Mouse (Mus musculus) cerebellum, adult 2 months (tissue): ENCODE data around the gene Irf2.

Source experiments
- CTCF ChIP-seq: fragments of 200-500 bp; IDR thresholded peaks from 2 replicates; pipeline ENCODE4 v1.5.1; 2011; ENCODE audit warnings: low read depth, mild to moderate bottlenecking, control low read depth, low read length, moderate library complexity, borderline replicate concordance; ENCODE audit not compliant: insufficient read depth
- POLR2A ChIP-seq: fragments of 200-500 bp; IDR thresholded peaks from 2 replicates; pipeline ENCODE4 v1.6.1; 2011; ENCODE audit warnings: low read length, control low read depth, borderline replicate concordance; ENCODE audit not compliant: insufficient read depth

DNA sequence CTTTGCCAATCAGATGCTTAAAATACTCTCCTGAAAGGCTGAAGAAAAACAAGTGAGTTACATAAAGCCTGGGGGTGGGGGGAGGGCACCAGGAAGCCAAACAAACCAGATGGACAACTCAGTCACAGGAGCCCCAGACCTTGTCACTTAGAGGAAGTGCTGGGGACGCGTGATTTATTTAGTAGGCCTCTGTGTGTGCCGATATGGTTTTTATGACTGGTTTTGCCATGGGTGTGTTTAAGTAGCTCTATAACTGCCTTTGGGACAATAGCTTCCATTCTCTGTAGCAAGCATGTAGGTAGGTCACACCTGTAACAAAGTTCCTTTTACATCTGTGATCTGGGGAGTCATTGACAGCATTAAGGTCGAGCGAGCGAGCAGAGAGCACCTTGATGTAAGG is 109.4 kb downstream of the Irf2 start:
- TF ChIP-seq CTCF (no peak), POLR2A (no peak)
